Comparison of ENCODE assay signal across 8 mouse cellular contexts in genomic region chr3:89270051-89270755, GRCm38 (mm10). TPM values are rescaled to one million over a fixed set of nuclear protein-coding genes. Genes with fewer than 3 reads are reported as not detected.
DNase-seq lines count a peak whose midpoint lies in the region; ATAC-seq and TF ChIP-seq lines count a peak whose summit lies in the region.

Gene Slc50a1, minus strand, starts transcription at chr3:89270570.

- peaks cover 10 to 40% of the 10 kb centered on the region in 2 experiments for H3K4me1 ChIP-seq in heart, embryonic 14.5 days (ENCODE audit: control insufficient read depth in 2 of 2, insufficient read depth in 2 of 2, low read length in 2 of 2)
- H3K4me1 ChIP-seq in liver, embryonic 15.5 days (replicated peaks), result peaks cover 41% of the 10 kb centered on the region
- H3K4me1 ChIP-seq in neural tube, embryonic 12.5 days, result peaks cover 28% of the 10 kb centered on the region
- H3K4me1 ChIP-seq in testis, adult 2 months (ENCODE audit: control insufficient read depth, insufficient read depth, low read length), result peaks cover 15% of the 10 kb centered on the region

- TF ChIP-seq POLR2A in testis, adult 2 months (IDR thresholded peaks at IDR 0.05; ENCODE audit: control insufficient read depth, low read depth, low read length), result peak; percentile 20; the same call in 1 of the 2 replicates

- peak; percentile 83 for ATAC-seq in erythroid progenitor cell, adult 5-6 weeks (replicated peaks; ENCODE audit: low FRiP score, poor library complexity, severe bottlenecking)
- peak; percentile 28; the same call in 1 of the 2 replicates for ATAC-seq in heart, embryonic 14.5 days (ENCODE audit: insufficient number of reproducible peaks, insufficient read depth, low FRiP score, low read depth)
- ATAC-seq in liver, embryonic 15.5 days (ENCODE audit: insufficient read depth), result peak; percentile 43; the same call in 1 of the 2 replicates
- peak; percentile 19; the same call in 1 of the 2 replicates for ATAC-seq in neural tube, embryonic 12.5 days (ENCODE audit: low FRiP score, low read depth)

- TF ChIP-seq CTCF in testis, adult 2 months (IDR thresholded peaks at IDR 0.05; ENCODE audit: control insufficient read depth, insufficient read depth, insufficient replicate concordance, low read depth, low read length), result no peak

- DNase-seq in B cell, adult 2 months, result peak; percentile 73 to 74
- peak; percentile 93 for DNase-seq in brain, adult 2 months (ENCODE audit: low read depth, low spot score)
- DNase-seq in kidney, postnatal 10 days, result peak; percentile 93

- H3K4me3 ChIP-seq in heart, embryonic 14.5 days (ENCODE audit: control insufficient read depth in 1 of 2, insufficient read depth in 1 of 2, low read depth in 1 of 2, low read length in 2 of 2), result peak within 1 kb of the TSS; percentile 48 to 66
- H3K4me3 ChIP-seq in liver, embryonic 15.5 days (replicated peaks), result peak within 1 kb of the TSS; percentile 63
- H3K4me3 ChIP-seq in neural tube, embryonic 12.5 days, result peak within 1 kb of the TSS; percentile 50
- peak within 1 kb of the TSS; percentile 60 for H3K4me3 ChIP-seq in testis, adult 2 months (ENCODE audit: control insufficient read depth, low read depth, low read length)

- peak within 1 kb of the TSS; percentile 69 to 73 for H3K27ac ChIP-seq in heart, embryonic 14.5 days (replicated peaks in 1 of 2; ENCODE audit: control insufficient read depth in 1 of 2, insufficient read depth in 1 of 2, low read depth in 2 of 2, low read length in 2 of 2)
- peak within 1 kb of the TSS; percentile 31; the same call in 1 of the 2 replicates for H3K27ac ChIP-seq in liver, embryonic 15.5 days (replicated peaks)
- no peak within 1 kb of the TSS for H3K27ac ChIP-seq in neural tube, embryonic 12.5 days
- H3K27ac ChIP-seq in testis, adult 2 months (ENCODE audit: control insufficient read depth, insufficient read depth, low read depth, low read length), result no peak within 1 kb of the TSS

- H3K4me2 ChIP-seq in heart, embryonic 14.5 days (ENCODE audit: low read length), result peak within 1 kb of the TSS; percentile 86
- H3K4me2 ChIP-seq in liver, embryonic 15.5 days, result peak within 1 kb of the TSS; percentile 76
- H3K4me2 ChIP-seq in neural tube, embryonic 12.5 days (replicated peaks), result peak within 1 kb of the TSS; percentile 75

- H3K27me3 ChIP-seq in heart, embryonic 14.5 days (ENCODE audit: control insufficient read depth, insufficient read depth, low read length), result no peaks in the 10 kb centered on the region
- peaks cover 12% of the 10 kb centered on the region for H3K27me3 ChIP-seq in liver, embryonic 15.5 days
- H3K27me3 ChIP-seq in neural tube, embryonic 12.5 days (replicated peaks), result no peaks in the 10 kb centered on the region
- no peaks in the 10 kb centered on the region for H3K27me3 ChIP-seq in testis, adult 2 months (ENCODE audit: control insufficient read depth, insufficient read depth, low read length)

- H3K36me3 ChIP-seq in heart, embryonic 14.5 days (ENCODE audit: control insufficient read depth, insufficient read depth, low read length), result peaks cover 35% of the 10 kb centered on the region
- no peaks in the 10 kb centered on the region for H3K36me3 ChIP-seq in liver, embryonic 15.5 days (replicated peaks)
- no peaks in the 10 kb centered on the region for H3K36me3 ChIP-seq in neural tube, embryonic 12.5 days
- H3K36me3 ChIP-seq in testis, adult 2 months (ENCODE audit: control insufficient read depth, insufficient read depth, low read length), result no peaks in the 10 kb centered on the region

- no peaks in the 10 kb centered on the region for H3K9me3 ChIP-seq in heart, embryonic 14.5 days (ENCODE audit: control insufficient read depth, low read length)
- H3K9me3 ChIP-seq in liver, embryonic 15.5 days (replicated peaks), result no peaks in the 10 kb centered on the region
- no peaks in the 10 kb centered on the region for H3K9me3 ChIP-seq in neural tube, embryonic 12.5 days

- H3K9ac ChIP-seq in heart, embryonic 14.5 days (ENCODE audit: low read length), result peak within 1 kb of the TSS; percentile 75
- peak within 1 kb of the TSS; percentile 48 for H3K9ac ChIP-seq in liver, embryonic 15.5 days
- H3K9ac ChIP-seq in neural tube, embryonic 12.5 days, result peak within 1 kb of the TSS; percentile 68

- WGBS in heart, embryonic 14.5 days, result 2% methylated on average over 39 of the region's 39 CpGs
- 2% methylated on average over 39 of the region's 39 CpGs for WGBS in liver, embryonic 15.5 days (ENCODE audit: insufficient replicate concordance)
- WGBS in neural tube, embryonic 12.5 days, result 4% methylated on average over 39 of the region's 39 CpGs

RNA-seq across cellular contexts. Expression of gene Slc50a1, which starts in this region (rescaled TPM):
- total RNA-seq in erythroid progenitor cell, adult 5-6 weeks (2015; ENCODE audit: low replicate concordance), result 17.7 and 35.6 TPM in 2 replicates
- 3.7 and 9.7 TPM in 2 replicates for total RNA-seq in erythroid progenitor cell, adult 5-6 weeks (2017; ENCODE audit: low replicate concordance)
- 48.2 and 48.9 TPM in 2 replicates for polyA plus RNA-seq in heart, embryonic 14.5 days (2014; fragmentation: Nextera tagmentation; extraction: Ambion mirVana)
- polyA plus RNA-seq in liver, embryonic 15.5 days (2015; fragmentation: Nextera tagmentation; extraction: Ambion mirVana), result 17.5 and 17.8 TPM in 2 replicates
- 39.0 and 40.2 TPM in 2 replicates for polyA plus RNA-seq in neural tube, embryonic 12.5 days (2016; fragmentation: Nextera tagmentation; extraction: Ambion mirVana)
- polyA plus RNA-seq in testis, adult 2 months (2012; rRNA removed), result 9.7 and 12.7 TPM in 2 replicates

Comparison
In these comparisons a context has a peak if more than half of its experiments do, and no peak if none do; other contexts are left out.
1. ATAC-seq: peak in every context shown above with its lines; median percentile 83 in erythroid progenitor cell, adult 5-6 weeks; 43 in liver, embryonic 15.5 days; 28 in heart, embryonic 14.5 days; 19 in neural tube, embryonic 12.5 days.
2. H3K27ac ChIP-seq: peak in heart, embryonic 14.5 days (2 of 2) and liver, embryonic 15.5 days (single experiment); none in neural tube, embryonic 12.5 days (single experiment) and testis, adult 2 months (single experiment).
3. Peak in every context shown above with its lines, with median percentiles within 50 percentile points of each other: DNase-seq, H3K4me2 ChIP-seq, H3K4me3 ChIP-seq and H3K9ac ChIP-seq.